Mouse (Mus musculus): ENCODE measurements at regions not wholly inside any gene's neighbourhood (a gene's known extent, or its start where the extent isn't known, plus 50 kb on each side); places are given as distances from the start of the nearest gene placed in this dataset.
"Not testable (repeated sequence)": the region's sequence is repeated elsewhere in the genome, so short reads cannot be mapped to it uniquely, and the experiment has no call there.

- DNase-seq (ENCODE audit: low spot score in 2 of 2): peak; percentile 2 to 10
Measured at GRCm38 (mm10) chrX:170735786-170736185, 63.3 kb downstream of the Asmt start.

- not testable (repeated sequence) for DNase-seq (ENCODE audit: low spot score in 2 of 2)
Measured at GRCm38 (mm10) chrX:170753507-170754256, 81.2 kb downstream of the Asmt start.
